Mouse (Mus musculus) layer of hippocampus, adult 18-20 months (tissue): ENCODE data around the gene Wfdc11. TPM values are rescaled to one million over a fixed set of nuclear protein-coding genes. Genes with fewer than 3 reads are reported as not detected.
"Not testable (repeated sequence)": the region's sequence is repeated elsewhere in the genome, so short reads cannot be mapped to it uniquely, and the experiment has no call there.

Experiments
- DNase-seq, 2 experiments: peaks; one replicate each; pipeline ENCODE4 v3.0.0; 2022; ENCODE audit warnings: low spot score in 2 of 2
- total RNA-seq, 2 experiments: library from RNA; stranded (reverse); gene quantifications; 2 replicates each; pipeline ENCODE4 v1.2.3; 2021

The Wfdc11 gene
- total RNA-seq, 2 experiments from 2014 or later: not detected

DNA sequence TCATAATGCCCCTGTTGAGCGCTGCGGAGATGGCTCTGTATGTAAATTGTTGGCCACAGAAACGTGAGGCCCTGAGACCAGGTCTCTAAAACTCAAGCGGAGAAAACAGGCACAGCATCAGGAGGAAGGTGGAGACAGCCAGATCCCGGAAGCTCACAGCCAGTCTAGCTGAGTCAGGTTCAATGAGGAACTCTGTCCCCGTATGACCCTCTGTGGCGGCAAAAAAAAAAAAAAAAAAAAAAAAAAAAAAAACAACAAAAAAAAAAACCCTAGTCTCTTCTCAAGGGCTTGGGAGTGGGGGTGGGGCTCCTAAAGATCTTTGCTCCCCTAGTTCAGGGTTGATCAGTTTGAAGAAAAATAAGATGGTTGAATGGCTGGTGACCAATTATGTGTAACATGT lies 32.8 kb downstream of the Wfdc11 start:
- no peak for DNase-seq

DNA sequence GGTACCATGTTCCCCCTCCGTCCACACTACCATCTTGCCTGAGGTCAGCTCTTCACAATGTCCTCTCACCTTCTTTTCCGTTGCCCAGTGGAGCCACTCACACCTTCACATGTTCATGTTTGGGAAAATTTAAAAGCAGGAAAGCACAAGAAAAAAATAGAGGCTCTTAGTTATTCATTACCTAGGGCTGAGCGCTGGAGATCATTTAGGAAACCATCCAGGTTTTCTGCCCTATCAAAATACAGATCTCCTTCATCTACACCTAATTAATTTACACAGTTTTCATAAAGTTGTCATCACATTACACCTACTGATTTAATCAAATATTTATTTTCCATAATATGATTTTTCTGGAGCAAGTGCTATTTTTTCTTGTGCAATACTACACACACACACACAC lies 35.2 kb downstream of the Wfdc11 start, which contains the start of gene Wfdc16:
Wfdc16 (minus strand) TSS at position 101 of the 400 bp plus-strand sequence.
- DNase-seq: no peak

DNA sequence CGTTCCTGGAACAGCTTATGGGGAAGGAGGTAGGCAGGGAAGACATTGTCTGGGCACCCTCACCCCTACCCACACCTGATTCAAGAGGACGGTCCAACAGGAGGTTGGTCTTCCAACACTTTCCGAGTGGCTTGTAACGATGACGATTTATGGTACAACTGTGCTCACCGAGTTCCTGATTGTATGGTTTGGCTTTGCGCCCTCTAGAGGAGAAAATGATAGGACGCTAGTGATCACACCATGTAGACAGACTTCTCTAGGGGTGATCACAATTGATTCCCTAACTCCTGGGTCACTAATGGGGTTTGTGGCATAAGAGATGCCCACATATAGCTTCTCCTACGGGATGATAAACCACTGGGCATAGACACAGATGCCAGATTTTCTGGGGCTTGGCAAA lies 38.6 kb downstream of the Wfdc11 start:
- DNase-seq: no peak

DNA sequence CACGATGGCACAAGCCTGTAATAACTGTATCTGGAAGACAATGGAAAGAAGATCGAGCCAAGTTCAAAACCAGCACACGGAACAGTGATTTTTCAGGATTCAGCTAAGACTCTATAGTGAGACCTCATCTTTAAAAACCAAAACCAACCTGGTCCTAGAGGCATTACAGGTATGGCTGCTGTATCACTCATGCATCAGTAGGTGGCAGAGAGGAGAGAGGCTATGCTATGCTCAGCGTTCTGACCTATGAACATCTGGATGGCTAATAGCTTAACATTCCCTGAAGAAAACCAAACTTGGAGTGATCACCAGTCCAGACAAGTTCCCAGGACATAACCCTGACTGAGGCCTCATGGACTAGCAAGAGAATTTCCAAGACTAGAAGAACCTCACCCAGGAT lies 52.1 kb downstream of the Wfdc11 start:
- DNase-seq: no peak

GRCm38 (mm10) chr2:164619050-164619449 lies 54.8 kb downstream of the Wfdc11 start:
- no peak for DNase-seq

DNA sequence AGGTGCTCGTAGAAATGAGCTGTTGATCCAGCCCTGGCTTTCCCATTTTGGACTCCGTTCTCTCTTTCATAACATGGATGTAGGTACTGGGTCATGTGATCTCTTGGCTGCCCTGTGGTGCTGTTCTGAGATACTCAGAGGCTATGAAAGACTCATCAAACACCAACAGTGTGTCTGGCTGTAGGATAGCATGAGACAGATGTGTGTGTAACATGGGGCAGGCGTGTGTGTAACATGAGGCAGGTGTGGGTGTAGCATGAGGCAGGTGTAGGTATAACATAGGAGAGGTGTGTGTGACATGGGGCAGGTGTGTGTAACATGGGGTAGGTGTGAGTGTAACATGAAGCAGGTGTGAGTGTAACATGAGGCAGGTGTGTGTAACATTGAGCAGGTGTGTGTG lies 58.5 kb downstream of the Wfdc11 start:
- DNase-seq: no peak

DNA sequence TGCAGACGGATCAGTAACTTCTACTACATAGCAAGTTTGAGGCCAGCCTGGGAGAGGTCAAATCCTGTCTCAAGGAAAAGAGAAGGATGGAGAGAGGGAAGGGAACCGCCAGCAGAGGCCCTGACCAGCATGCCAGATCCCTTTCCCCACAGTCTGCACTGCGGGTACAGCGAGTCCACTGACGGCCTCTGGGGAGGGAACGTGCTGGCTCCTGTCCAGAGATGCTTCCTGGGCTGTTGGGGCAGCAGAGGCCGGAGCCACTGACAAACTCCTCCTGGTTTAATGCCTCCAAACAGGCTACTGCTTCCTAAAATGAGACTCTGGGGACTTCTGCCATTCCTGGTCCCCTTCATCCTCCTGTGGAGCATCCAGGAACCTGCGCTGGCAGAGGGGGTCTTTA lies 60.4 kb downstream of the Wfdc11 start, which contains the start of the genes Wfdc6b and Wfdc8:
Wfdc6b (plus strand) TSS at position 52 of the 400 bp plus-strand sequence.
Wfdc8 (minus strand) TSS at position 156 of the 400 bp plus-strand sequence.
- not testable (repeated sequence) for DNase-seq

Other genes starting within 250 kb of the Wfdc11 start
- 100 to 1,000 TPM; 122 to 140 TPM for gene Sdc4, start 230.2 kb downstream of the Wfdc11 start, total RNA-seq
- gene Sys1, start 217.1 kb downstream of the Wfdc11 start, total RNA-seq: 10 to 100 TPM; 37.9 to 39.9 TPM
- 1 to 10 TPM; 5.4 to 9.9 TPM for gene Gm20458, start 213.1 kb downstream of the Wfdc11 start, total RNA-seq
- not detected for gene Trp53tg5, start 200.4 kb downstream of the Wfdc11 start, total RNA-seq
- gene Dbndd2, start 188.0 kb downstream of the Wfdc11 start, total RNA-seq: 100 to 1,000 TPM; 118 to 138 TPM
- 10 to 100 TPM; 80.8 to 86.1 TPM for gene Pigt, start 176.6 kb downstream of the Wfdc11 start, total RNA-seq
- gene Wfdc2, start 111.7 kb downstream of the Wfdc11 start, total RNA-seq: under 1 TPM; 0.67 to 0.96 TPM
- gene Spint3, start 100.6 kb downstream of the Wfdc11 start, total RNA-seq: not detected
- gene Wfdc6a, start 88.6 kb downstream of the Wfdc11 start, total RNA-seq: not detected
- not detected for gene Eppin, start 80.5 kb downstream of the Wfdc11 start, total RNA-seq
- gene Wfdc6b, start 60.6 kb downstream of the Wfdc11 start, total RNA-seq: not detected
- gene Wfdc8, start 60.5 kb downstream of the Wfdc11 start, total RNA-seq: not detected
- gene Wfdc16, start 35.3 kb downstream of the Wfdc11 start, total RNA-seq: not detected
- gene Wfdc10, start 18.0 kb downstream of the Wfdc11 start, total RNA-seq: not detected
- gene Wfdc9, start 17.5 kb downstream of the Wfdc11 start, total RNA-seq: not detected
- gene Wfdc13, start 11.0 kb upstream of the Wfdc11 start, total RNA-seq: not detected
- not detected for gene Spint4, start 24.4 kb upstream of the Wfdc11 start, total RNA-seq
- gene Spint5, start 41.2 kb upstream of the Wfdc11 start, total RNA-seq: not detected
- 1 to 10 TPM; 1.4 to 1.7 TPM for gene Wfdc3, start 71.8 kb upstream of the Wfdc11 start, total RNA-seq
- 10 to 100 TPM; 33.8 to 36.0 TPM for gene Dnttip1, start 71.9 kb upstream of the Wfdc11 start, total RNA-seq
- gene Ube2c, start 95.8 kb upstream of the Wfdc11 start, total RNA-seq: under 1 TPM in 1 of 2 experiments, not detected in 1; 0.38 TPM
- gene Tnnc2, start 105.9 kb upstream of the Wfdc11 start, total RNA-seq: not detected
- gene Snx21, start 111.7 kb upstream of the Wfdc11 start, total RNA-seq: 10 to 100 TPM; 39.7 to 41.8 TPM
- gene Acot8, start 130.8 kb upstream of the Wfdc11 start, total RNA-seq: 10 to 100 TPM; 25.6 to 27.0 TPM
- 1 to 10 TPM; 9.1 to 9.3 TPM for gene Zswim3, start 131.0 kb upstream of the Wfdc11 start, total RNA-seq
- gene Zswim1, start 148.6 kb upstream of the Wfdc11 start, total RNA-seq: 10 to 100 TPM; 22.7 to 26.3 TPM
- gene Spata25, start 154.4 kb upstream of the Wfdc11 start, total RNA-seq: under 1 TPM in 1 of 2 experiments, not detected in 1; 0.43 TPM
- 100 to 1,000 TPM; 103 TPM for gene Ctsa, start 158.8 kb upstream of the Wfdc11 start, total RNA-seq
- gene Neurl2, start 159.4 kb upstream of the Wfdc11 start, total RNA-seq: 1 to 10 TPM; 2.5 to 3.0 TPM
- gene Pltp, start 183.6 kb upstream of the Wfdc11 start, total RNA-seq: 10 to 100 TPM; 77.0 to 77.9 TPM
- 10 to 100 TPM; 41.9 to 45.2 TPM for gene Pcif1, start 205.2 kb upstream of the Wfdc11 start, total RNA-seq
- gene Zfp335, start 237.7 kb upstream of the Wfdc11 start, total RNA-seq: 10 to 100 TPM; 25.9 to 26.8 TPM